Mouse (Mus musculus) liver, postnatal 0 days (tissue): ENCODE measurements around the gene Pramel1.

Source experiments
- CTCF ChIP-seq: sonication (generic); IDR thresholded peaks from 2 replicates; pipeline ENCODE4 v1.5.1; 2016; ENCODE audit warnings: antibody characterized with exemption, low read depth
- EP300 ChIP-seq: IDR thresholded peaks from 2 replicates; pipeline ENCODE4 v1.6.1; 2016; ENCODE audit warnings: antibody characterized with exemption, low read depth, mild to moderate bottlenecking

GRCm38 (mm10) chr4:143379931-143380715 lies 14.1 kb upstream of the Pramel1 start:
- TF ChIP-seq EP300 (no peak), CTCF (no peak)
